In the genomic region with DNA sequence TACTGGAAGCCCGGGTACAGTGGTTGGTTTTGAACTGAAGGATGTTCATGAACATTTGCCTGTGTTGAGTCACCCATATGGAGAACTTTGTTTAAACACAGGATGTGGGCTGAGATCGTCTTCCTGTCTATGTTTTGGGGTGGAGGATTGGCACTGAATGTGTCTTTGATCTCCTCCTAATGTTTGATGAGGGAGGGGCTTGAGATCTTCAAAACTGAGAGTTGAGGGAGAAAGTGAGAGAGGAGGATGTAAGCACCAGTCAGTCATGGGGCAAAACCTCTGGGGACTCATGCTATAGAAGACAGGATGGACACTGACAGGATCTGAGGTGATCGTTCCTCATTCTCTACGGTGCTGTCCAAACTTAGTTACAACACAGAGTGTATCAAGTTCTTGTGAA, we compare ENCODE assay signal across 23 mouse cellular contexts. TPM values are rescaled to one million over a fixed set of nuclear protein-coding genes. Genes with fewer than 3 reads are reported as not detected.
DNase-seq lines count a peak whose midpoint lies in the region; ATAC-seq lines count a peak whose summit lies in the region.
"Had no signal": no experiment of that assay in that cellular context is flagged by ENCODE, and none has a peak within 500 bp of the region (broad histone marks: within the 10 kb centered on the region; RNA-seq: fewer than 3 reads in every experiment).

No protein-coding gene starts in this region.

- H3K27me3 ChIP-seq in kidney, embryonic 15.5 days = no peaks in the 10 kb centered on the region
- H3K27me3 ChIP-seq: forebrain, embryonic 15.5 days; hindbrain, embryonic 13.5 days; midbrain, embryonic 13.5 days had no signal

- no peaks in the 10 kb centered on the region for H3K9me3 ChIP-seq in kidney, embryonic 15.5 days (replicated peaks)
- H3K9me3 ChIP-seq: forebrain, embryonic 15.5 days; hindbrain, embryonic 13.5 days; midbrain, embryonic 13.5 days had no signal

- no peaks in the 10 kb centered on the region for H3K4me1 ChIP-seq in kidney, embryonic 15.5 days
- H3K4me1 ChIP-seq: forebrain, embryonic 15.5 days; hindbrain, embryonic 13.5 days; midbrain, embryonic 13.5 days had no signal

- H3K9ac ChIP-seq in kidney, embryonic 15.5 days = no peak overlapping the region
- H3K9ac ChIP-seq: forebrain, embryonic 15.5 days; hindbrain, embryonic 13.5 days; midbrain, embryonic 13.5 days had no signal

- no peaks in the 10 kb centered on the region for H3K36me3 ChIP-seq in kidney, embryonic 15.5 days
- H3K36me3 ChIP-seq: forebrain, embryonic 15.5 days; hindbrain, embryonic 13.5 days; midbrain, embryonic 13.5 days had no signal

- no peak overlapping the region for H3K4me3 ChIP-seq in kidney, embryonic 15.5 days (replicated peaks)
- H3K4me3 ChIP-seq: forebrain, embryonic 15.5 days; hindbrain, embryonic 13.5 days; midbrain, embryonic 13.5 days had no signal

- peak; percentile 59 for ATAC-seq in common myeloid progenitor, adult 5-6 weeks (replicated peaks; ENCODE audit: low read depth, poor library complexity, severe bottlenecking)
- ATAC-seq in neutrophil, adult 5-6 weeks (ENCODE audit: extremely low read depth, insufficient number of reproducible peaks, low FRiP score, poor library complexity, severe bottlenecking) = peak; percentile 78
- no peak for ATAC-seq in kidney, embryonic 15.5 days (replicated peaks; ENCODE audit: low FRiP score)
- ATAC-seq: forebrain, embryonic 15.5 days; midbrain, embryonic 13.5 days had no signal

- whole genome bisulfite sequencing in kidney, embryonic 15.5 days = 76% methylated on average over 4 of the region's 4 CpGs

- H3K4me2 ChIP-seq in kidney, embryonic 15.5 days = no peak overlapping the region
- H3K4me2 ChIP-seq: forebrain, embryonic 15.5 days; heart, embryonic 11.5 days; hindbrain, embryonic 13.5 days; midbrain, embryonic 13.5 days had no signal

- peak; percentile 72 to 78 for DNase-seq in spleen, postnatal 36 days (ENCODE audit: low spot score in 2 of 2)
- no peak for DNase-seq in spleen, adult 12 weeks (ENCODE audit: low spot score)
- peak; percentile 37 for DNase-seq in thymus, postnatal 4 days
- no peak for DNase-seq in kidney, adult 11 months
- no peak for DNase-seq in cerebellum, adult 9-10 months
- DNase-seq: adrenal gland, postnatal 25 days; kidney, adult 2 months had no signal

- no peak overlapping the region for H3K27ac ChIP-seq in kidney, embryonic 15.5 days
- H3K27ac ChIP-seq: forebrain, embryonic 15.5 days; hindbrain, embryonic 13.5 days; midbrain, embryonic 13.5 days had no signal

RNA-seq across cellular contexts. Expression of gene Dennd2d, which starts 32.6 kb away (rescaled TPM):
- total RNA-seq in common myeloid progenitor, adult 5-6 weeks (2017) = 16.2 and 18.0 TPM in 2 replicates
- 72.7 and 76.0 TPM in 2 replicates for total RNA-seq in neutrophil, adult 5-6 weeks (2017)
- polyA plus RNA-seq in kidney, embryonic 15.5 days (2015; fragmentation: Nextera tagmentation; extraction: Ambion mirVana) = 3.8 and 5.5 TPM in 2 replicates

RNA-seq across cellular contexts. Expression of gene Chil6, which starts 43.6 kb away (rescaled TPM):
- not detected in 2 replicates for total RNA-seq in common myeloid progenitor, adult 5-6 weeks (2017)
- not detected in 2 replicates for total RNA-seq in neutrophil, adult 5-6 weeks (2017)
- not detected in 2 replicates for polyA plus RNA-seq in kidney, embryonic 15.5 days (2015; fragmentation: Nextera tagmentation; extraction: Ambion mirVana)
- total RNA-seq: adrenal gland, postnatal 25 days; ES-E14; gastrocnemius, adult 8-10 months; layer of hippocampus, adult 18-20 months; left cerebral cortex, adult 8-10 months had no signal
- polyA plus RNA-seq: cortical plate, adult 2 months; embryonic facial prominence, embryonic 14.5 days; forebrain, embryonic 15.5 days; heart, embryonic 11.5 days; hindbrain, embryonic 13.5 days; kidney, adult 2 months; limb, embryonic 14.5 days; lung, embryonic 16.5 days; midbrain, embryonic 13.5 days; neural tube, embryonic 11.5 days had no signal

Comparison
In these comparisons a context has a peak if more than half of its experiments do, and no peak if none do; other contexts are left out.
1. DNase-seq: peak in spleen, postnatal 36 days (2 of 2) and thymus, postnatal 4 days (single experiment); none in spleen, adult 12 weeks (single experiment), kidney, adult 11 months (single experiment) and cerebellum, adult 9-10 months (single experiment).